Mouse (Mus musculus) embryonic facial prominence, embryonic 13.5 days (tissue): ENCODE results near the gene Ggt6. TPM values are rescaled to one million over a fixed set of nuclear protein-coding genes. Genes with fewer than 3 reads are reported as not detected.
A peak's percentile ranks its signal among the peaks of the same experiment; 100 is the strongest.
"Not testable (repeated sequence)": the region's sequence is repeated elsewhere in the genome, so short reads cannot be mapped to it uniquely, and the experiment has no call there.

Source experiments
- ATAC-seq: fragments of 200-750 bp; cut with Nextera tagmentation; 2 replicates; pipeline ENCODE4 v1.8.0; 2017; ENCODE audit warnings: low read depth; ENCODE audit not compliant: insufficient number of reproducible peaks, insufficient read depth, low FRiP score, low TSS enrichment
- H3K27ac ChIP-seq: fragments of 300-500 bp; sonication (generic); 2 replicates; pipeline ENCODE4 v1.5.1; 2015; ENCODE audit warnings: moderate library complexity, mild to moderate bottlenecking, inconsistent platforms
- H3K27me3 ChIP-seq: fragments of 300-500 bp; sonication (generic); 2 replicates; pipeline ENCODE4 v1.6.1; 2015; ENCODE audit warnings: mild to moderate bottlenecking, inconsistent platforms
- H3K36me3 ChIP-seq: fragments of 300-500 bp; sonication (generic); 2 replicates; pipeline ENCODE4 v1.6.1; 2015; ENCODE audit warnings: mild to moderate bottlenecking, inconsistent platforms
- H3K4me1 ChIP-seq: fragments of 300-500 bp; sonication (generic); 2 replicates; pipeline ENCODE4 v1.6.1; 2015; ENCODE audit warnings: inconsistent platforms
- H3K4me2 ChIP-seq: fragments of 300-500 bp; sonication (generic); 2 replicates; pipeline ENCODE4 v1.6.1; 2015; ENCODE audit warnings: moderate library complexity, mild to moderate bottlenecking, inconsistent platforms
- H3K4me3 ChIP-seq: fragments of 300-500 bp; sonication (generic); 2 replicates; pipeline ENCODE4 v1.5.1; 2015; ENCODE audit warnings: mild to moderate bottlenecking, inconsistent platforms
- H3K9ac ChIP-seq: fragments of 300-500 bp; sonication (generic); 2 replicates; pipeline ENCODE4 v1.6.1; 2015; ENCODE audit warnings: mild to moderate bottlenecking, inconsistent platforms
- H3K9me3 ChIP-seq: fragments of 300-500 bp; sonication (generic); 2 replicates; pipeline ENCODE4 v1.6.1; 2016; ENCODE audit warnings: inconsistent platforms
- WGBS: fragments of 180-500 bp; shearing (Covaris S2); methylation state at CpG from one replicate; pipeline ENCODE4 v1.1.7; 2015; ENCODE audit warnings: mixed read lengths; 5-methylcytosine and 5-hydroxymethylcytosine counted together
- polyA plus RNA-seq: library from polyadenylated mRNA; unstranded; fragments of >200 nt; fragmentation: Nextera tagmentation; extraction: Ambion mirVana; gene quantifications from 2 replicates; pipeline ENCODE4 v1.2.1, GENCODE M21; 2015

Gene Ggt6
- polyA plus RNA-seq, 1 experiment from 2014 or later: 1.3 TPM

DNA sequence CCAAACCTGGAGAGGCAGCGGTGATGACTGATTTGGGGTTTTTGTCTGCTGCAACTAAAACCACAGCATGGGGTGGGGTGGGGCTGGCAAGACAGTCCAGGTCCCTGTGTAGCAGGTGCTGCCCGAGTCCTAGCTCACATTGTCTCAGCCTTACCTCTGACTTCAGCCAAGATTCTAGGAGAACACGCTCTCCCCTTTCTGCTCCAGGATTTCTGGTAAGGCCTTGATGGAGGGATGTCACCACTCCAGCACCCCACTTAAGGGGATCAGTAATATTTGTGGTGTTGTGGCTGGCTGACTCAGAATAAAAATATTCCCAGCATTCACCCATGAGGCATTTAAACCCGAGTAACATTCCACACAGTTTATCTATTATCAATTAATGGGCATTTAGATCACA lies 11.6 kb upstream of the Ggt6 start:
- Histone ChIP-seq H3K27ac (no peak overlapping the region), H3K4me3 (no peak overlapping the region), H3K9me3 (no peaks in the 10 kb centered on the region; the same call in 1 of the 2 replicates), H3K4me1 (no peaks in the 10 kb centered on the region), H3K4me2 (no peak overlapping the region), H3K36me3 (no peaks in the 10 kb centered on the region), H3K27me3 (no peaks in the 10 kb centered on the region), H3K9ac (no peak overlapping the region)
- WGBS: 80% methylated on average over 4 of the region's 4 CpGs
- no peak for ATAC-seq

DNA sequence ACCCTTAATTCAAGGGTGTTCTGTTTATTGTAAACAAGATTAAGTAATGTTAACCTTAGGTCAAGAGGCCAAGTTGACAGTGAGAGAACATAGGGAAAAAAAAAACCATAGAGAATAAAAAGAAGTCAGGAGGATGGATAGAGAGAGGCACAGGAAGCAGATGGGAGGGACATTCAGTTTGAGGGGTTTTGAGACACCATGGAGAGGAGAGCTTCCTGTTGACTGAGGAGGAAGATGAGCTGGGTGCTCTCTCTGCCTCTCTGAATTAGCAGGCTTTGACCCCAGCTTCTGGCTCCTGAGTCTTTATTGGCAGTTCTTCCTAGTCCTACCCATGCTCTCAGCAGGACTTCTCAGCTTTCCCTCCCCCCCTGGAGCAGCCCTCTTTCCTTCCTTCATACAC lies 10.1 kb upstream of the Ggt6 start:
- Histone ChIP-seq H3K27ac (no peak overlapping the region), H3K9me3 (no peaks in the 10 kb centered on the region; the same call in 1 of the 2 replicates), H3K27me3 (no peaks in the 10 kb centered on the region), H3K4me1 (no peaks in the 10 kb centered on the region), H3K36me3 (no peaks in the 10 kb centered on the region), H3K4me2 (no peak overlapping the region), H3K4me3 (no peak overlapping the region), H3K9ac (no peak overlapping the region)
- ATAC-seq: no peak

DNA sequence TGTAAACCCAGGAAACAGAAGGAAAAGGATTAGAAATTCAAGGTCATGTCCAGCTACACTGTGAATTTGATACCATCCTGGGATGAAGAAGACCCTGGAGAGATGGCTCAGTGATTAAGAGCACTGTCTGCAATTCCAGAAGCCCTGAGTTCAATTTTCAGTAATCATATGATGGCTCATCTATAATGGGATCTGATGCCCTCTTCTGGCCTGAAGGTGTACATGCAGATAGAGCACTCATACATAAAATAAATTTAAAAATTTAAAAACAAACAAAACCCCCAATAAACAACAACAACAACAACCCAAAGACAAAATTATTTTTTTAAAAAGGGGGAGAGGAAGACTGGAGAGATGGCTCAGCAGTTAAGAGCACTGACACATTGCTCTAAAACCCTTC lies 8.4 kb upstream of the Ggt6 start:
- no peaks in the 10 kb centered on the region for H3K36me3 ChIP-seq
- H3K9me3 ChIP-seq: no peaks in the 10 kb centered on the region; the same call in 1 of the 2 replicates
- no peak overlapping the region for H3K4me2 ChIP-seq
- no peaks in the 10 kb centered on the region for H3K4me1 ChIP-seq
- no peak for ATAC-seq
- H3K4me3 ChIP-seq: no peak overlapping the region
- no peak overlapping the region for H3K27ac ChIP-seq
- no peaks in the 10 kb centered on the region for H3K27me3 ChIP-seq
- no peak overlapping the region for H3K9ac ChIP-seq

DNA sequence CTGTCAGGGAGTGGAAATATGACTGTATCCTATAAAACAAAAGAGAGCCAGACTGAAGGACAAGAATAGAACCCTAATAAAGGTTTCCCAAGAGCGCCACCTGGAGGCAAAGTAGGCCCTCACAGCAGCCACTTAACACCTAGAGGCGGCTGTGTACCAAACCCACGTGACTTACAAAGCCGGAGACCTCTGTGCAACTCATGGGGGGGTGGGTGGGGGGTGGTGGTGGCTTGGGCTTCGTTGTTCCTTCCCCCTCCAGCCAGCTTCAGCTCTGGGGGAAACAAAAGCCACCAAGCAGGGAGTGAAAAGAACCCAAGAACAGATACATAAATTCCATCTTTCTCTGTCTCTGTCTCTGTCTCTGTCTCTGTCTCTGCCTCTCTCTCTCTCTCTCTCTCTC lies 6.6 kb upstream of the Ggt6 start:
- Histone ChIP-seq H3K36me3 (no peaks in the 10 kb centered on the region), H3K27ac (no peak overlapping the region), H3K4me3 (no peak overlapping the region), H3K4me2 (no peak overlapping the region), H3K27me3 (no peaks in the 10 kb centered on the region), H3K9ac (no peak overlapping the region), H3K4me1 (no peaks in the 10 kb centered on the region), H3K9me3 (no peaks in the 10 kb centered on the region; the same call in 1 of the 2 replicates)
- no peak for ATAC-seq
- WGBS: 1% methylated on average over 5 of the region's 5 CpGs

DNA sequence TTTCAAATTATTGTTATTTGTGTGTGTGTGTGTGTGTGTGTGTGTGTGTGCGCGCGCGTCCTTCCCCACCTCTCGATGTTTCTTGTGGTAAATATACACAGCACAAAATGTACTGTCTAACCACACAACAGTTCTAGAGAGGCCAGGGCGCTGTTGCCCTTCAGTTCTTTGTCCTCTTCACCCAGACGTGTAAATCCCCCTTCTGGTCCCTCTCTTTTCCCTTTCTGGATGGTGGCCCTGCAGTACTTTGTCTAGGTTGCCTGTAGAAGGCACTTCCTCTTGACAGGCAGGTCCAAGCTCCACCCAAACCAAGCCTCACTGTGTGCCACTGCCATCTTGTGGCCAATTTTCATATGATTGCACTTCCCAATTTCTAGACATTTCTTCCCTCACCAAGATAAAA lies 6.0 kb upstream of the Ggt6 start:
- WGBS: 40% methylated on average over 7 of the region's 7 CpGs
- ATAC-seq: 0 out of 2 replicates have a peak, but pooled peaks have one; percentile 71
- H3K36me3 ChIP-seq: no peaks in the 10 kb centered on the region
- no peak overlapping the region for H3K27ac ChIP-seq
- H3K4me3 ChIP-seq: no peak overlapping the region
- no peaks in the 10 kb centered on the region for H3K27me3 ChIP-seq
- no peaks in the 10 kb centered on the region for H3K4me1 ChIP-seq
- peak overlapping the region; percentile 40; the same call in 1 of the 2 replicates for H3K4me2 ChIP-seq
- H3K9me3 ChIP-seq: no peaks in the 10 kb centered on the region; the same call in 1 of the 2 replicates
- H3K9ac ChIP-seq: no peak overlapping the region

DNA sequence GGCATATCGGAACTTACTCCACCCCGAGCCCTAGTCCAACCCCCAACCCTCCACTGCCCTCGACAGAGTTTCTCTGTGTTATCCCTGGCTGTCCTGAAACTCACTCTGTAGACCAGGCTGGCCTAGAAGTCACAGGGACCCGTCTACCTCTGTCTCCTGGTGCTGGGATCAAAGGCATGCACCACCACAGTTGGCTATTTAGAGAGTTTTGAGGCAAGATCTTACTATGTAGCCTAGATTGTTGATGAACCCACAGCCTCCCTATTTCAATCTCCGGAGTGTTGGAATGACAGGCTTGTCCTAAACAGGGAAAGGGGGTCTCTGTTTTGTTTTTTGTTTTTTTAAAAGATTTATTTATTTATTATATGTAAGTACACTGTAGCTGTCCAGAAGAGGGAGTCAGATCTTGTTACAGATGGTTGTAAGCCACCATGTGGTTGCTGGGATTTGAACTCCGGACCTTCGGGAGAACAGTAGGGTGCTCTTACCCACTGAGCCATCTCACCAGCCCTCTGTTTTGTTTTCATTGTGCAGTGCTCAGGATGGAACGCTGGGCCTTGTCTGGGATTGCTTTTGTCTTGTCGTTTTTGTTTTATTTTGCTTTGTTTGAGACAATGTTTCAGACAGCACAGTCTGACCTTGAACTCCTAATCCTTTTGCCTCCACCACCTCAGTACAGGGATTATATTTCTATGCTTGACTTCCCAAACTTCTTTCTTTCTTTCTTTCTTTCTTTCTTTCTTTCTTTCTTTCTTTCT lies 4.8 kb upstream of the Ggt6 start:
- whole genome bisulfite sequencing: 65% methylated on average over 9 of the region's 9 CpGs
- H3K36me3 ChIP-seq, H3K4me3 ChIP-seq, H3K4me2 ChIP-seq, H3K9me3 ChIP-seq, ATAC-seq, H3K9ac ChIP-seq, H3K4me1 ChIP-seq, H3K27me3 ChIP-seq, H3K27ac ChIP-seq: not testable (repeated sequence)

DNA sequence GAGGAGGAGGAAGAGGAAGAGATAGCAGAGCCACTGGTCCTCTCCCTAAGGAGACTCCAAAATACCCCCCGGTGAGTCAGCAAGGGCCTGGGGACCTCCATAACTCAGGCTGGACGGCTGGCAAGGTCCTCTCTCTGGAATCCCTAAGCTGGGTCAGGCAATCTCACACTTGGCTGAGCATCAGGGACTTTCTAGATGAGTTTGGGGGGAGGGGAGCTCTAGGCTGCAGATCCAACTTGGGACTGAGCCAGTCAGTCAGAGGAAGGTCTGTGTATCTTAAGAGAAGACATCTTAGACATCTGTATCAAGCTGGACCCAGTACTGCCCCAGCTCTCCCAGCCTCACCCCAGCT lies 344 bp downstream of the Ggt6 start:
- 65% methylated on average over 2 of the region's 2 CpGs for WGBS

DNA sequence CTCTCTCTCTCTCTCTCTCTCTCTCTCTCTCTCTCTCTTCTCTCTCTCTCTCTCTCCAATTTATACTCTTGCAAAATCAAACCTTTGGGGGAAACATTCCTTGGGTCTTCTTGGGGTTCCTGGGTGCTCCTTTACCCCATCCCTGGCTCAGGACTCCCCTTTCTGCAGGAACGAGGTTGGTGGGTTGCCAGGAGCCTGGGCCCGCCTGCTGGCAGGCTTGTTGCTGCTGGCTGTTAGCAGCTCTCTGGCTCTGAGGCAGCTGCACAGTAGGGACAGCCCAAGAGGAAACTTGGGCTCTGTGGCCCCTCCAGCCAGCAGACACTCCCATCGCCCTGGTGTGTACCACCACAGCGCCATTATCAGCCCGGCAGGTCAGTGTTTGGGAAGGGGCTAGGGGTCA lies 945 bp downstream of the Ggt6 start:
- H3K4me2 ChIP-seq: no peak overlapping the region
- H3K36me3 ChIP-seq: no peaks in the 10 kb centered on the region
- H3K4me3 ChIP-seq: no peak overlapping the region
- no peaks in the 10 kb centered on the region for H3K27me3 ChIP-seq
- H3K4me1 ChIP-seq: peaks cover 4% of the 10 kb centered on the region; the same call in 1 of the 2 replicates
- H3K9ac ChIP-seq: no peak overlapping the region
- ATAC-seq: no peak
- H3K27ac ChIP-seq: no peak overlapping the region
- no peaks in the 10 kb centered on the region for H3K9me3 ChIP-seq
- 64% methylated on average over 5 of the region's 5 CpGs for WGBS

More for the DNA sequence above, 344 bp downstream of the Ggt6 start:
- Histone ChIP-seq H3K36me3 (no peaks in the 10 kb centered on the region), H3K4me3 (no peak overlapping the region), H3K4me1 (peaks cover 4% of the 10 kb centered on the region; the same call in 1 of the 2 replicates), H3K9ac (no peak overlapping the region), H3K27ac (no peak overlapping the region), H3K27me3 (no peaks in the 10 kb centered on the region), H3K4me2 (no peak overlapping the region), H3K9me3 (no peaks in the 10 kb centered on the region)
- no peak for ATAC-seq

DNA sequence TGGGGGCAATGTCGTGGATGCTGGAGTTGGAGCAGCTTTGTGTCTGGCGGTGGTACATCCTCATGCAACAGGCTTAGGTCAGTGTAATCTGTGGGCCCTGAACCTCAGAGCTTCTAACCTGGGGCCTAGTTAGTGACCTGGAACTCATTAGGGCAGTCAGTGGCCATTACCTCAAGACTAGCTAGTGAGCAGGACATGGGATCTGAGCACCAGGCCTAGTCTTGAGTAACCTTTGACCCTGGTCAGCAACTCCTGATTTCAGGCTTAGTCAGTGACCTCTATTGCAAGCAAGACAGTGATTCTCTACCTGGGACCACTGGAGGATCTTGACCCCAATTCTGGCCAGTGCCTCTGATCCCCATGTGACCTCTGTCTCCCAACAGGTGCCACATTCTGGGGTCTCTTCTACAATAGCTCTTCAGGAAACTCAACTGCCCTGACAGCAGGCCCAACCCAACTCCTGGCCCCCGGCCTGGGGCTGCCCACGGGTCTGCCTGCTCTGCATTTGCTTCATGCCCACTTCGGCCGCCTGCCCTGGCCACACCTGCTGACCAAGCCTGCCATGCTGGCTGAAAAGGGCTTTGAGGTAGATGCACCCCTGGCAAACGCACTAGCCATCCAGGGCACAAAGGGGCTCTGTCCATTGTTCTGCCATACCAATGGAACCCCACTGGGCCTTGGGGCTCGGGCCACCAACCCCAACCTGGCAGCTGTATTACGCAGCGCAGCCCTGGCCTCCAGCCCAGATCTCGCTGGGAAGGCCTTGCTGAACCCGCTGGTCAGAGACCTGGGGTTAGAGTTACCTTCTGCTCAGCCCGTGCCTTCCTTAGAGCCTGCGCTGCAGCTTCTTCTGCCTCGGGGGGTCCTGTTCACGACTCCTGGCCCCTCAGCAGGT lies 1.7 kb downstream of the Ggt6 start:
- no peak overlapping the region for H3K4me2 ChIP-seq
- WGBS: 85% methylated on average over 16 of the region's 16 CpGs
- H3K27ac ChIP-seq: no peak overlapping the region
- H3K36me3 ChIP-seq: no peaks in the 10 kb centered on the region
- 0 out of 2 replicates have a peak, but pooled peaks have one; percentile 12 for ATAC-seq
- H3K9me3 ChIP-seq: no peaks in the 10 kb centered on the region
- H3K9ac ChIP-seq: no peak overlapping the region
- H3K27me3 ChIP-seq: no peaks in the 10 kb centered on the region
- H3K4me1 ChIP-seq: peaks cover 6% of the 10 kb centered on the region
- H3K4me3 ChIP-seq: no peak overlapping the region

DNA sequence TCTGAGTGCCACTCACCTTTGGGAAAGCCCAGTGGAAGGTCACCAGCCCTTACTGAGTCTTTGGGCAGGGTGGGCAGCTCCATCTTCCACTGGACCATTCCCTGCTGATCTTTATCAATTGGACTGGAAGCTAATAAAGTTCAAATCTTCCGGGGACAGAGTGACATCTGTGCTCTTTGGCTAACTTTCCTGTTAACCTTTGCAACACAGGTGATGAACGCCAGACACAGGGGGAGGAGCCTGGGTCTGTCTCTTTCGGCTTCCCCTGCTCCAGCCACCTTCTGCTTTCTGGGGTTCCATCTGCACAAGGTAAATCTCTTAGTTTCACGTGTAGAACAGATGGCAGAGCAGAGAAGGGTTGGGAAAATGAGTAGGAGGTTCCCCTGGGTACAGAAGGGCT lies 3.1 kb downstream of the Ggt6 start:
- 63% methylated on average over 4 of the region's 4 CpGs for WGBS
- Histone ChIP-seq H3K4me3 (no peak overlapping the region), H3K4me2 (no peak overlapping the region), H3K27ac (no peak overlapping the region), H3K4me1 (peaks cover 13% of the 10 kb centered on the region), H3K9me3 (no peaks in the 10 kb centered on the region), H3K9ac (no peak overlapping the region), H3K27me3 (no peaks in the 10 kb centered on the region), H3K36me3 (peaks cover 13% of the 10 kb centered on the region)
- no peak for ATAC-seq

DNA sequence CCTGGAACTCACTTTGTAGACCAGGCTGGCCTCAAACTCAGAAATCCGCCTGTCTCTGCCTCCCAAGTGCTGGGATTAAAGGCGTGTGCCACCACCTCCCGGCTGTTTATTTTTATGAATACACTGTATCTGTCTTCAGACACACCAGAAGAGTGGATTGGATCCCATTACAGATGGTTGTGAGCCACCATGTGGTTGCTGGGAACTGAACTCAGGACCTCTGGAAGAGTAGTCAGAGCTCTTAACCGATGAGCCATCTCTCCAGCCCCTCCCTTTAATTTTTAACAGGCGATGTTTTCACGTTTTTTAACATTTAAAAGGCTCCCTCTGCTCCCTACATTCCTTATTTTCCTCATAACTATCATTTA lies 5.3 kb downstream of the Ggt6 start:
- not testable (repeated sequence) for H3K27me3 ChIP-seq, ATAC-seq, H3K9me3 ChIP-seq, H3K4me1 ChIP-seq
- H3K27ac ChIP-seq: peak overlapping the region; percentile 85
- 47% methylated on average over 6 of the region's 6 CpGs for WGBS
- peak overlapping the region; percentile 76 for H3K4me3 ChIP-seq
- peaks cover 34% of the 10 kb centered on the region for H3K36me3 ChIP-seq
- peak overlapping the region; percentile 92 for H3K9ac ChIP-seq
- peak overlapping the region; percentile 79 for H3K4me2 ChIP-seq
